Mouse (Mus musculus): ENCODE results near the gene Chrng. TPM values are rescaled to one million over a fixed set of nuclear protein-coding genes. Genes with fewer than 3 reads are reported as not detected.
A peak's percentile ranks its signal among the peaks of the same experiment; 100 is the strongest.

The Chrng gene
- polyA plus RNA-seq, 1 experiment from 2014 or later: not detected

DNA sequence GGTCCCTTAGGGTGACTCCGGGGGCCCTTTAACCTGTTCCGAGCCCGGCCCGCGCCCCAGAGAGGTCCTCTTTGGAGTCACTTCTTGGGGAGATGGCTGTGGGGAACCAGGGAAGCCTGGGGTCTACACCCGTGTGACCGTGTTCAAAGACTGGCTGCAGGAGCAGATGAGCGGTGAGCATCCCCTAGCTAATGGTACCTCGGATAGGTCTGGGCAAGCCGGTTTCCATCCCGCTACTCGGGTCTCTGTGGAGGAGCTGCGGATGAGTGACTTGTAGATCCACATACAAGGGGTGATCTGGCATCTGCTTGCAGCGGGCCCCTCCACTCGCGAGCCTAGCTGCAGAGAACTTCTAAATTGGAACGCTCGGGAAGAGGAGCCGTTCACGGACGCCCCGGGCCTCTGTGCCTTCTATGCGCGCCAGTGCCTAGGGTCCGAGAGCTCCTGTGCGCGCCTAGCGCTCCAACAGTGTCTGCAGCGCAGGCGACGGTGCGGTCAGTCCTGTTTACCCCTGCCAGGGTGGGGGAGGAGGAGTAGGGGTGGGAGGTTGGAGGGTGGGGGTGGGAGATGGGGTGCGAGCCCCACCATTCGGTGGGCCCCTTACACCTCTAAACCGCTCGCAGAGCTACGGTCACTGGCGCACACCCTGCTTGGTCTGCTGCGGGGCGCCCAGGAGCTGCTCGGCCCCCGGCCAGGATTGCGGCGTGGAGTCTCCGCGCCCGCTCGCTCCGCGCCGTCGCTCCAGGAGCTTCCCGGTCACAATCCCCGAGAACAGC lies 18.0 kb upstream of the Chrng start:
- H3K4me2 ChIP-seq (ENCODE audit: low read length): peak overlapping the region; percentile 78
- WGBS: 3% methylated on average over 54 of the region's 54 CpGs
- H3K9me3 ChIP-seq (ENCODE audit: control insufficient read depth, low read length): no peaks in the 10 kb centered on the region
- peak overlapping the region; percentile 37 for H3K4me3 ChIP-seq (ENCODE audit: low read depth, low read length)
- H3K36me3 ChIP-seq (ENCODE audit: control insufficient read depth, insufficient read depth, low read length): no peaks in the 10 kb centered on the region
- peak overlapping the region; percentile 42 for H3K9ac ChIP-seq (ENCODE audit: low read length)
- DNase-seq (ENCODE audit: low spot score): peak; percentile 75
- ATAC-seq (replicated peaks; ENCODE audit: low FRiP score, low TSS enrichment, low read depth): peak; percentile 44
- no peak overlapping the region for H3K27ac ChIP-seq (ENCODE audit: low read depth)
- H3K4me1 ChIP-seq (replicated peaks; ENCODE audit: control insufficient read depth, insufficient read depth, low read length): 0 out of 2 replicates have a peak, but pooled peaks cover 4% of the 10 kb centered on the region
- peaks cover 58% of the 10 kb centered on the region for H3K27me3 ChIP-seq (replicated peaks; ENCODE audit: control insufficient read depth, insufficient read depth, low read length)

- no peak overlapping the region for H3K27ac ChIP-seq (ENCODE audit: low read depth)
- ATAC-seq (replicated peaks; ENCODE audit: low FRiP score, low TSS enrichment, low read depth) (peak; percentile 41), DNase-seq (ENCODE audit: low spot score) (peak; percentile 95)
- under 1% methylated on average over 15 of the region's 15 CpGs for WGBS
- H3K9ac ChIP-seq (ENCODE audit: low read length): peak overlapping the region; percentile 42
- peaks cover 54% of the 10 kb centered on the region for H3K27me3 ChIP-seq (replicated peaks; ENCODE audit: control insufficient read depth, insufficient read depth, low read length)
- H3K9me3 ChIP-seq (ENCODE audit: control insufficient read depth, low read length): no peaks in the 10 kb centered on the region
- peak overlapping the region; percentile 37 for H3K4me3 ChIP-seq (ENCODE audit: low read depth, low read length)
- H3K4me2 ChIP-seq (ENCODE audit: low read length): peak overlapping the region; percentile 78
- 0 out of 2 replicates have a peak, but pooled peaks cover 4% of the 10 kb centered on the region for H3K4me1 ChIP-seq (replicated peaks; ENCODE audit: control insufficient read depth, insufficient read depth, low read length)
- no peaks in the 10 kb centered on the region for H3K36me3 ChIP-seq (ENCODE audit: control insufficient read depth, insufficient read depth, low read length)
Measured at GRCm38 (mm10) chr1:87187037-87187355, 17.5 kb upstream of the Chrng start.

DNA sequence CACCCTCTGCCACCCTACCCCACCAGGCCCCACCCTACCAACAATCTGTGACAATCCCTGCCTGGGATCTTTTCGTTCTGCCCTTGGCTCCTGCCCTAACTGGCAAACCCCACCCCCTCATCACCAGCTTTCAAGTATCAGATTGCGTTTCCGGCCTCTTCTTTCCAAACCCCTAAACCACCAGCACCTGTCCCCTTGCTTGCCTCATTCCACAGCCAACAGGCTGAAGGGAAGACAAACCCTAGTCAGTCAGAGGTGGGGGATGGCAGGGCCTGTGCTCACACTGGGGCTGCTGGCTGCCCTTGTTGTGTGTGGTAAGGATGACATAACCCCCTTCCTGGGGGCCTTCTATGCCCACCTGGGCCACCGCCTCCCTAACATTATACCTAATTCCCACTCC lies 14.0 kb upstream of the Chrng start, which contains the start of gene Chrnd:
Gene Chrnd, plus strand, starts transcription at position 179 of the 400 bp plus-strand sequence.
- H3K27ac ChIP-seq (ENCODE audit: low read depth): no peak within 1 kb of the TSS
- no peak for ATAC-seq (replicated peaks; ENCODE audit: low FRiP score, low TSS enrichment, low read depth)
- H3K27me3 ChIP-seq (replicated peaks; ENCODE audit: control insufficient read depth, insufficient read depth, low read length): peaks cover 21% of the 10 kb centered on the region
- H3K36me3 ChIP-seq (ENCODE audit: control insufficient read depth, insufficient read depth, low read length): no peaks in the 10 kb centered on the region
- H3K9ac ChIP-seq (ENCODE audit: low read length): no peak within 1 kb of the TSS
- DNase-seq (ENCODE audit: low spot score): no peak
- H3K4me2 ChIP-seq (ENCODE audit: low read length): no peak within 1 kb of the TSS
- H3K9me3 ChIP-seq (ENCODE audit: control insufficient read depth, low read length): no peaks in the 10 kb centered on the region
- 31% methylated on average over 4 of the region's 4 CpGs for WGBS
- H3K4me1 ChIP-seq (replicated peaks; ENCODE audit: control insufficient read depth, insufficient read depth, low read length): 0 out of 2 replicates have a peak, but pooled peaks cover 4% of the 10 kb centered on the region
- no peak within 1 kb of the TSS for H3K4me3 ChIP-seq (ENCODE audit: low read depth, low read length)

GRCm38 (mm10) chr1:87197296-87197695 lies 7.2 kb upstream of the Chrng start:
- H3K4me2 ChIP-seq (ENCODE audit: low read length): no peak overlapping the region
- no peaks in the 10 kb centered on the region for H3K27me3 ChIP-seq (replicated peaks; ENCODE audit: control insufficient read depth, insufficient read depth, low read length)
- H3K4me3 ChIP-seq (ENCODE audit: low read depth, low read length): no peak overlapping the region
- no peak overlapping the region for H3K27ac ChIP-seq (ENCODE audit: low read depth)
- DNase-seq (ENCODE audit: low spot score) (no peak), ATAC-seq (replicated peaks; ENCODE audit: low FRiP score, low TSS enrichment, low read depth) (no peak)
- no peak overlapping the region for H3K9ac ChIP-seq (ENCODE audit: low read length)
- no peaks in the 10 kb centered on the region for H3K36me3 ChIP-seq (ENCODE audit: control insufficient read depth, insufficient read depth, low read length)
- no peaks in the 10 kb centered on the region for H3K4me1 ChIP-seq (replicated peaks; ENCODE audit: control insufficient read depth, insufficient read depth, low read length)
- WGBS: 79% methylated on average over 9 of the region's 9 CpGs
- no peaks in the 10 kb centered on the region for H3K9me3 ChIP-seq (ENCODE audit: control insufficient read depth, low read length)

- no peaks in the 10 kb centered on the region for H3K9me3 ChIP-seq (ENCODE audit: control insufficient read depth, low read length)
- H3K9ac ChIP-seq (ENCODE audit: low read length): no peak overlapping the region
- H3K27ac ChIP-seq (ENCODE audit: low read depth): no peak overlapping the region
- 68% methylated on average over 12 of the region's 12 CpGs for WGBS
- no peaks in the 10 kb centered on the region for H3K4me1 ChIP-seq (replicated peaks; ENCODE audit: control insufficient read depth, insufficient read depth, low read length)
- DNase-seq (ENCODE audit: low spot score): no peak
- H3K4me2 ChIP-seq (ENCODE audit: low read length): no peak overlapping the region
- no peak overlapping the region for H3K4me3 ChIP-seq (ENCODE audit: low read depth, low read length)
- 0 out of 2 replicates have a peak, but pooled peaks have one; percentile 19 for ATAC-seq (replicated peaks; ENCODE audit: low FRiP score, low TSS enrichment, low read depth)
- H3K27me3 ChIP-seq (replicated peaks; ENCODE audit: control insufficient read depth, insufficient read depth, low read length): no peaks in the 10 kb centered on the region
- no peaks in the 10 kb centered on the region for H3K36me3 ChIP-seq (ENCODE audit: control insufficient read depth, insufficient read depth, low read length)
Measured at GRCm38 (mm10) chr1:87198119-87199065, 6.1 kb upstream of the Chrng start.

DNA sequence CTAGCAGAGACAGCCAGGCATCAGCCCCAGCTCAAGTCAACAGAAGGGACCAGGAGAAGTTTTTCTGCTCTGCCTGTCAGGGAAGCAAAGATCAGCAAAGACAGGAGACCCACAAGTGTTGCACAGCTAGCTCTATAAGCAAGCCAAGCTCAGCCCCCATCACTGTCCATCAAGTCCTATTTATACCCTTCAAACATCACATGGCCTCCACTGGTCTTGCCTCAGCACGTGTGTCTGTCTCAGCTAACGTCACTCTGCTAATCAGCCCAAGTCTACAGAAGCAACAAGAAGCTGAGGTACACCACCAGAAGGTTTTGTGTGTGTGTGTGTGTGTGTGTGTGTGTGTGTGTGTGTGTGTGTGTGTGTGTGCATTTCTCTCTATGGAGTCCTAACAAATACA lies 3.6 kb upstream of the Chrng start:
- no peaks in the 10 kb centered on the region for H3K9me3 ChIP-seq (ENCODE audit: control insufficient read depth, low read length)
- H3K4me1 ChIP-seq (replicated peaks; ENCODE audit: control insufficient read depth, insufficient read depth, low read length): no peaks in the 10 kb centered on the region
- 52% methylated on average over 2 of the region's 2 CpGs for whole genome bisulfite sequencing
- H3K27ac ChIP-seq (ENCODE audit: low read depth): no peak overlapping the region
- H3K9ac ChIP-seq (ENCODE audit: low read length): no peak overlapping the region
- H3K4me2 ChIP-seq (ENCODE audit: low read length): no peak overlapping the region
- DNase-seq (ENCODE audit: low spot score): no peak
- H3K27me3 ChIP-seq (replicated peaks; ENCODE audit: control insufficient read depth, insufficient read depth, low read length): peaks cover under 1% of the 10 kb centered on the region; the same call in 1 of the 2 replicates
- H3K36me3 ChIP-seq (ENCODE audit: control insufficient read depth, insufficient read depth, low read length): no peaks in the 10 kb centered on the region
- no peak overlapping the region for H3K4me3 ChIP-seq (ENCODE audit: low read depth, low read length)
- ATAC-seq (replicated peaks; ENCODE audit: low FRiP score, low TSS enrichment, low read depth): no peak

DNA sequence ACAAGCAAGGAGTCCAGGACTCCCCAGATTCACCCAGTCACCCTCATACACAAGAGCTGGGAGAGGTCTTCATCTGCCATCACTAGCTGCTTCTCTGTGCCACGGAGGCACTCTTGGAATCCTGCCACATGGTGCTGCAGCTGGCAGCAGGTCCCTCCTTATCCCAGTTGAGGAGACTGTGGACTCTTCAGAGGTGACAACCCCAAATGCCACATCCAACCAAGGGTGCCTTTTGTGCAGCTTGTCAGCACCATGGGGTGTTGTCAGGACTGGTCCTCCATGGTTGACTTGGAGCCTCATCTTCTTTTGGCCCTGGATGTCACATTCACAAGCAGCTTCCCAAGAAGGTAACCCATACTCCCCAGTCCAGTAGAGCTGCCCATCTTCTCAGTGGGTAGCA lies 2.6 kb upstream of the Chrng start:
- 82% methylated on average over 1 of the region's 1 CpGs for WGBS
- ATAC-seq (replicated peaks; ENCODE audit: low FRiP score, low TSS enrichment, low read depth) (no peak), DNase-seq (ENCODE audit: low spot score) (no peak)
- Histone ChIP-seq H3K27me3 (replicated peaks; ENCODE audit: control insufficient read depth, insufficient read depth, low read length) (peaks cover 9% of the 10 kb centered on the region; the same call in 1 of the 2 replicates), H3K36me3 (ENCODE audit: control insufficient read depth, insufficient read depth, low read length) (no peaks in the 10 kb centered on the region), H3K4me1 (replicated peaks; ENCODE audit: control insufficient read depth, insufficient read depth, low read length) (no peaks in the 10 kb centered on the region), H3K4me2 (ENCODE audit: low read length) (no peak overlapping the region), H3K27ac (ENCODE audit: low read depth) (no peak overlapping the region), H3K9me3 (ENCODE audit: control insufficient read depth, low read length) (no peaks in the 10 kb centered on the region), H3K4me3 (ENCODE audit: low read depth, low read length) (no peak overlapping the region), H3K9ac (ENCODE audit: low read length) (no peak overlapping the region)

GRCm38 (mm10) chr1:87203779-87204178 lies 678 bp upstream of the Chrng start:
- DNase-seq (ENCODE audit: low spot score) (no peak), ATAC-seq (replicated peaks; ENCODE audit: low FRiP score, low TSS enrichment, low read depth) (no peak)
- Histone ChIP-seq H3K36me3 (ENCODE audit: control insufficient read depth, insufficient read depth, low read length) (no peaks in the 10 kb centered on the region), H3K27ac (ENCODE audit: low read depth) (no peak overlapping the region), H3K4me1 (replicated peaks; ENCODE audit: control insufficient read depth, insufficient read depth, low read length) (no peaks in the 10 kb centered on the region), H3K9me3 (ENCODE audit: control insufficient read depth, low read length) (no peaks in the 10 kb centered on the region), H3K4me2 (ENCODE audit: low read length) (no peak overlapping the region), H3K9ac (ENCODE audit: low read length) (no peak overlapping the region), H3K4me3 (ENCODE audit: low read depth, low read length) (no peak overlapping the region), H3K27me3 (replicated peaks; ENCODE audit: control insufficient read depth, insufficient read depth, low read length) (peaks cover 19% of the 10 kb centered on the region)
- 78% methylated on average over 5 of the region's 5 CpGs for WGBS

Measured in intestine, embryonic 14.5 days (tissue).